Mouse (Mus musculus): ENCODE measurements around the gene Cdkn2aipnl. TPM values are rescaled to one million over a fixed set of nuclear protein-coding genes. Genes with fewer than 3 reads are reported as not detected.

Cdkn2aipnl gene
- polyA plus RNA-seq, 1 experiment from 2014 or later: 113 TPM

- no peaks in the 10 kb centered on the region for H3K27me3 ChIP-seq
- peak overlapping the region; percentile 91 for H3K4me2 ChIP-seq
- H3K27ac ChIP-seq: peak overlapping the region; percentile 98
- H3K9me3 ChIP-seq: no peaks in the 10 kb centered on the region
- peak overlapping the region; percentile 99 for H3K4me3 ChIP-seq
- H3K4me1 ChIP-seq (replicated peaks): peaks cover 46% of the 10 kb centered on the region
- WGBS: under 1% methylated on average over 29 of the region's 29 CpGs
- H3K36me3 ChIP-seq: peaks cover 31% of the 10 kb centered on the region
- peak overlapping the region; percentile 98 for H3K9ac ChIP-seq
- peak; percentile 47 for ATAC-seq (ENCODE audit: low FRiP score)
Observed at GRCm38 (mm10) chr11:51999611-52000289, 32.3 kb downstream of the Cdkn2aipnl start.

DNA sequence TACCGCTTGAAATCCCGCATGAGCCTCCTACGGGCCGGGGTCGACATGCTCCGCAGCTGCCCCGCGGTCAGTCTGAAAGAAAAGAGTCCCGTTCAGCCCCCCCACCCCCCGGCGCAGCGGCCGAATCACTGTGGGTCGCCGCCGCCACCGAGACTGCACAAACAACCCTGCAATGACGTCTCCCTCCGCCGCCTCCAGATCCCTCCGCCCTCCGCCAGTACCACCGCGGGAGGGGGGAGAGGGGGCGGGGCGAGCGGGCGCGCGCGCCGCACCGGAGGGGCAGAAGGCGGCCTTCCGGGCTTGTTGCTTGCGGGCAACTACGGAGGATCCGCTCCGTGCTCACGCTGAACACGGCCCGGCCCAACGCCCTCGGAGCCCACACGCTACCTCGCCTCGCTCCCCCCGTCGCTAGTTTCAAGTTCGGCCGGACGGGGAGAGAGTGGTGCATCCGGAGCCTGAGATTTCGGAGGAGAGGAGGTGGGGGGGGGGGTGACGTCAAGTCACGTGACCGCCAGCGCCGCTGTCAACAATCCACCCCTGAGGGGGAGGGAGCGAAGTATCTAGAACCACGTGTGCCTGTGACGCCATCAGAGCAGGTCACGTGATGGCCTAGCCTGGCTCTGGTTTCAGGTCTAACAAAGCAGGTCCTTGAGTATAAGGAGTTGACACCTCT, 33.0 kb downstream of the Cdkn2aipnl start, which contains the start of gene Ube2b:
TSS of gene Ube2b (minus strand) at position 473 of the 673 bp plus-strand sequence.
- Histone ChIP-seq H3K4me3 (peak within 1 kb of the TSS; percentile 99), H3K4me2 (peak within 1 kb of the TSS; percentile 91), H3K27ac (peak within 1 kb of the TSS; percentile 98), H3K36me3 (peaks cover 24% of the 10 kb centered on the region), H3K4me1 (replicated peaks) (peaks cover 48% of the 10 kb centered on the region), H3K9me3 (no peaks in the 10 kb centered on the region), H3K27me3 (no peaks in the 10 kb centered on the region), H3K9ac (peak within 1 kb of the TSS; percentile 98)
- ATAC-seq (ENCODE audit: low FRiP score): peak; percentile 79
- WGBS: under 1% methylated on average over 62 of the region's 63 CpGs

- H3K9ac ChIP-seq: 0 out of 2 replicates have a peak overlapping the region, but pooled peaks have one; percentile 10
- H3K4me3 ChIP-seq: peak overlapping the region; percentile 99
- 68% methylated on average over 10 of the region's 10 CpGs for whole genome bisulfite sequencing
- no peaks in the 10 kb centered on the region for H3K27me3 ChIP-seq
- H3K4me2 ChIP-seq: peak overlapping the region; percentile 50
- H3K27ac ChIP-seq: peak overlapping the region; percentile 82
- no peaks in the 10 kb centered on the region for H3K9me3 ChIP-seq
- peaks cover 15% of the 10 kb centered on the region for H3K36me3 ChIP-seq
- peaks cover 56% of the 10 kb centered on the region for H3K4me1 ChIP-seq (replicated peaks)
- no peak for ATAC-seq (ENCODE audit: low FRiP score)
Observed at GRCm38 (mm10) chr11:52001341-52001740, 33.9 kb downstream of the Cdkn2aipnl start.

DNA sequence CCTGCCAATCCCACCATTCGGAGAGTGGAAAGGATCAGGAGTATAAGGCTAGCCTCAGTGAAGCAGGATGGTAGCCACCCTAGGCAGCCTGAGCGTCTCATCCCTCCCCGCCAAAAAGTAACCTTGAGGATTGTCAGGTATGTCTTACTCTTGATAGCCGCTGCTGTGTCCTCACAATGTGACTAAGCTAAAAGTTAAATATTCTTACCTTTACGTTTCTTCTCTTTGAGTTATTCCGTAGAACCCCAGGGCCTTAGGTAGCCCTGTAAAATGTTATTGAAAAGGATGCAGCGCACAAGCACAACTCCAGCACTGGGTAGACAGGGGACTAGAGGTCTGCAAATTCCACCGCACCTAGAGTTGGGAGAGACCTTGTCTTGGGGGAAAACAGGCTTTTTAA, 34.4 kb downstream of the Cdkn2aipnl start:
- no peaks in the 10 kb centered on the region for H3K27me3 ChIP-seq
- 95% methylated on average over 8 of the region's 8 CpGs for WGBS
- H3K9ac ChIP-seq: no peak overlapping the region
- peaks cover 52% of the 10 kb centered on the region for H3K4me1 ChIP-seq (replicated peaks)
- no peak for ATAC-seq (ENCODE audit: low FRiP score)
- no peak overlapping the region for H3K4me2 ChIP-seq
- no peaks in the 10 kb centered on the region for H3K9me3 ChIP-seq
- peaks cover 10% of the 10 kb centered on the region for H3K36me3 ChIP-seq
- H3K4me3 ChIP-seq: no peak overlapping the region
- H3K27ac ChIP-seq: no peak overlapping the region

GRCm38 (mm10) chr11:52002842-52003504, 35.5 kb downstream of the Cdkn2aipnl start:
- H3K36me3 ChIP-seq: no peaks in the 10 kb centered on the region
- H3K4me3 ChIP-seq: peak overlapping the region; percentile 84
- peak overlapping the region; percentile 93 for H3K27ac ChIP-seq
- no peak overlapping the region for H3K9ac ChIP-seq
- WGBS: 83% methylated on average over 13 of the region's 13 CpGs
- H3K4me1 ChIP-seq (replicated peaks): peaks cover 40% of the 10 kb centered on the region
- peak overlapping the region; percentile 64 for H3K4me2 ChIP-seq
- H3K9me3 ChIP-seq: no peaks in the 10 kb centered on the region
- H3K27me3 ChIP-seq: no peaks in the 10 kb centered on the region
- no peak for ATAC-seq (ENCODE audit: low FRiP score)

GRCm38 (mm10) chr11:52003505-52003771, 36.0 kb downstream of the Cdkn2aipnl start:
- ATAC-seq (ENCODE audit: low FRiP score): no peak
- H3K9ac ChIP-seq: peak overlapping the region; percentile 90
- no peaks in the 10 kb centered on the region for H3K9me3 ChIP-seq
- no peaks in the 10 kb centered on the region for H3K27me3 ChIP-seq
- peak overlapping the region; percentile 93 for H3K27ac ChIP-seq
- 24% methylated on average over 4 of the region's 4 CpGs for WGBS
- H3K4me2 ChIP-seq: peak overlapping the region; percentile 64
- H3K36me3 ChIP-seq: no peaks in the 10 kb centered on the region
- H3K4me3 ChIP-seq: peak overlapping the region; percentile 84
- peaks cover 36% of the 10 kb centered on the region for H3K4me1 ChIP-seq (replicated peaks)

- H3K9ac ChIP-seq: peak within 1 kb of the TSS; percentile 90
- no peaks in the 10 kb centered on the region for H3K27me3 ChIP-seq
- peaks cover 31% of the 10 kb centered on the region for H3K4me1 ChIP-seq (replicated peaks)
- peak within 1 kb of the TSS; percentile 64 for H3K4me2 ChIP-seq
- peak; percentile 89 for ATAC-seq (ENCODE audit: low FRiP score)
- no peaks in the 10 kb centered on the region for H3K9me3 ChIP-seq
- peak within 1 kb of the TSS; percentile 93 for H3K27ac ChIP-seq
- WGBS: under 1% methylated on average over 51 of the region's 51 CpGs
- peak within 1 kb of the TSS; percentile 84 for H3K4me3 ChIP-seq
- peaks cover 1% of the 10 kb centered on the region; the same call in 1 of the 2 replicates for H3K36me3 ChIP-seq
Observed at GRCm38 (mm10) chr11:52003772-52004528, 36.5 kb downstream of the Cdkn2aipnl start, which contains the start of gene Cdkl3. Cdkl3 (plus strand) TSS chr11:52004221.

GRCm38 (mm10) chr11:52005586-52005985, 38.1 kb downstream of the Cdkn2aipnl start:
- Histone ChIP-seq H3K4me2 (peak overlapping the region; percentile 42), H3K4me1 (replicated peaks) (peaks cover 25% of the 10 kb centered on the region), H3K9ac (peak overlapping the region; percentile 43; the same call in 1 of the 2 replicates), H3K9me3 (no peaks in the 10 kb centered on the region), H3K27me3 (no peaks in the 10 kb centered on the region), H3K27ac (no peak overlapping the region), H3K4me3 (peak overlapping the region; percentile 4; the same call in 1 of the 2 replicates), H3K36me3 (peaks cover 8% of the 10 kb centered on the region; the same call in 1 of the 2 replicates)
- ATAC-seq (ENCODE audit: low FRiP score): no peak
- WGBS: 66% methylated on average over 2 of the region's 2 CpGs

- Histone ChIP-seq H3K9ac (no peak overlapping the region), H3K27me3 (no peaks in the 10 kb centered on the region), H3K4me2 (no peak overlapping the region), H3K27ac (no peak overlapping the region), H3K36me3 (peaks cover 16% of the 10 kb centered on the region), H3K9me3 (no peaks in the 10 kb centered on the region), H3K4me1 (replicated peaks) (peaks cover 4% of the 10 kb centered on the region; the same call in 1 of the 2 replicates), H3K4me3 (no peak overlapping the region)
- 90% methylated on average over 11 of the region's 11 CpGs for WGBS
- no peak for ATAC-seq (ENCODE audit: low FRiP score)
Observed at GRCm38 (mm10) chr11:52011011-52011410, 43.5 kb downstream of the Cdkn2aipnl start.

DNA sequence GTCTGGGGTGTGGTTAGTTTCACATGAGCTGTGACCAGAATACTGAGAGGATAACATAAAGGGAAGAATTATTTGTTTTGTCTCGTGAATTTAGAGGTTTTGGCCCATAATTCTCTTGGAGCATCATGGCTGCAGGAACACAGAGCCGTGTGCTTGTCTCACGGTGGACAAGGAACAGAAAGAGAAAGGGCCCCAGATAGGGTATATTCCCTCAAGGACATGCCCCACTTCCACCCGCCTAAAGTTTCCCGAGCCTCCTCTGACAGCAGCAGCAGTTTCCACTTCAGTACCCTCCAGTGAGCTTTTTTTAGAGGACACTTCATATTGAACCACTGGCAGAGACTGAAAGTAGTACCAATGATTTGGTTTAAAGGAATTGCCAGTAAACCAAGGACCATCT, 44.1 kb downstream of the Cdkn2aipnl start:
- H3K9me3 ChIP-seq: no peaks in the 10 kb centered on the region
- no peak overlapping the region for H3K9ac ChIP-seq
- ATAC-seq (ENCODE audit: low FRiP score): no peak
- no peak overlapping the region for H3K4me2 ChIP-seq
- no peaks in the 10 kb centered on the region for H3K4me1 ChIP-seq (replicated peaks)
- H3K27ac ChIP-seq: no peak overlapping the region
- peaks cover 16% of the 10 kb centered on the region for H3K36me3 ChIP-seq
- H3K27me3 ChIP-seq: no peaks in the 10 kb centered on the region
- WGBS: 89% methylated on average over 5 of the region's 5 CpGs
- H3K4me3 ChIP-seq: no peak overlapping the region

DNA sequence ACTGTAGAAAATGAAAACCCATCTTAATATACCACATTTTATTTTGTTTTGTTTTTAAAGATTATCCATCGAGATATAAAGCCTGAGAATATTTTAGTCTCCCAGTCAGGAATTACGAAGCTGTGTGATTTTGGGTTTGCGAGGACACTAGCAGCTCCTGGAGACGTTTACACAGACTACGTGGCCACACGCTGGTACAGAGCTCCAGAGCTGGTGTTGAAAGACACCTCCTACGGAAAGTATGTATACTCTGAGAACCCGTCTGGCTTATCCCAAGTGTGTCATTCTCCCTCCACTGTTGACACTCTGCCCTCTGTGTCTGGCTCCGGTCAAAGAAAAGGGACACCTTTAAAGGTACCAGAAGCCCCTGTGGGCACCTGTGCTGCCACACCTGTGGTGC, 50.8 kb downstream of the Cdkn2aipnl start:
- H3K9ac ChIP-seq: no peak overlapping the region
- H3K4me3 ChIP-seq: no peak overlapping the region
- H3K4me1 ChIP-seq (replicated peaks): no peaks in the 10 kb centered on the region
- no peak overlapping the region for H3K27ac ChIP-seq
- 85% methylated on average over 9 of the region's 9 CpGs for WGBS
- no peaks in the 10 kb centered on the region for H3K9me3 ChIP-seq
- H3K27me3 ChIP-seq: no peaks in the 10 kb centered on the region
- peaks cover 16% of the 10 kb centered on the region for H3K36me3 ChIP-seq
- H3K4me2 ChIP-seq: no peak overlapping the region
- no peak for ATAC-seq (ENCODE audit: low FRiP score)
